Mouse (Mus musculus) spleen, embryonic (tissue): ENCODE data around the gene A930018P22Rik.

Experiments
- CTCF ChIA-PET: fragments of 350-600 bp; sonication (Branson Sonifier 250); formaldehyde crosslinking; loops from one replicate; lab custom pipeline; 2022; lab: Charles Lee

The A930018P22Rik gene

DNA sequence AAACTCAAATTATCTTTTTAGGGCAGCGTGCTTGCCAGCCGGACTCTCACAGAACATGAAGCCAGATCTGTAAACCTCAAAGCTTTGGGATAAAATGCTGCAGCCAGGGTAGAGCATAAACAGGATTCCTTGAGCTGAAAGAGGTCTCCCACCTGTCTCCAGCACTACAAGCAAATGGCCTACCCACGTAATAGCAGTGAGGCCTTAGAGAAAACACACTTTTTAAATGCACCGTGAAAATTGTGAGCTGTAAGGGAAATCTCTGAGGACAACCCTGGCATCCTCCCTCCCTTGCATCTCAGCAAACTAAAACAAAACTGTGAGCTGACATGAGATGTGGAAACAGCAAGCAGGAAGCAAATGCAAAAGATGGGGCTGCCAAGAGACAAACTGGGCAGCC lies 35.3 kb downstream of the A930018P22Rik start:
- CTCF ChIA-PET: no interaction called here

GRCm38 (mm10) chr2:104163418-104163817 lies 40.8 kb downstream of the A930018P22Rik start:
- CTCF ChIA-PET: no interaction called here

- CTCF ChIA-PET: no interaction called here
Observed at GRCm38 (mm10) chr2:104163978-104164487, 41.5 kb downstream of the A930018P22Rik start.

DNA sequence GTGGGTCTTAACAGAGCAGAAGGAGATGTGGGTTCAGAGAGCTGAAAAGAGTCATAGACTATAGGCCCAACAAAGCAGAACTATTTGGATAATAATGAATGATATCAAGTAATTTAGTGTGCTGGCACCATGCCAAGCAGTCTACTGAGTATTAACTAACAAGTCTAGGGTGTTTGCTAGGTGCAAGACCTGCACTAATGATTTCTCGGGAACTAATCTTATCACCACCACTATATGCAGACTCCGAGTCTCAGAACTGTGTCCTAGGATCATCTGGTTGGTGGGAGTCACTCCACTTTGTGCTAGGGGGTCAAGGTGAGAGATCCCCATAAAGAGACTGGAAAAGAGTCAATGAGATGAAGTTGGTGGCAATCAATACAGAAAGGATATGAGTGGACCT lies 43.1 kb downstream of the A930018P22Rik start:
- CTCF ChIA-PET: no interaction called here

GRCm38 (mm10) chr2:104167765-104168164 lies 45.2 kb downstream of the A930018P22Rik start:
- CTCF ChIA-PET: no interaction called here

DNA sequence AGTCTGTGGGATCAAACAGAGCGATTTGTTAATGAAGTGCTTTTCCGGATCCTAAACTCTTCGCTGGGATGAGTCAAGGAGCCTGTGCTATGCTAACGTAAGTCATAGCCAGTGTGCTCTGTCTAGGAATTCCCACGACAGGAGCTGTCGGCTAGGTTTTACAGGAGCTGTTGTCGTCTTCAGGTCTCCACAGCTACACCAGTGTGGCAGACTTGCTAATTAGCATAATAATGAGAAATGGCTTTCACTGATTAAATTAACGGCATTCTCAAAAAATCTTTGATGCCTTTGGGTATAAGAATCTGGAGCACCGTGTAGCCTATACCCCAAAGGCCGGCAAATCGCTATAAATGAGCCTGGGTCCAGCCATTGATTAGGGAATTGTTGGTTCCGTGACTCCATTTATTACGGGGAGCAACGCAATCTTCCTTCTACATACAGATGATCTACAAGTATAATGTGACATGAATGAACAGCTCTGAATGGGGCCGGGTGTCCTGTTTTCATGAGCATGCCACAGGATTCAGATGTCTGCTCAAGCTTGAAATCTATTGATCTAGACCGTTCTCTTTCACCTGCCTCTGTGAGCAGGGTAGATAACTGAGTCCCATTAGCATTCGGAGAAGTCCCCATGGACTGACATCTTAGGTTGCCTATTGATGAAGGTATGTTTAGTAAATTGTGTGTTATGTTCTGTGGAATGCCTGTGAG lies 45.8 kb downstream of the A930018P22Rik start:
- CTCF ChIA-PET: no interaction called here

DNA sequence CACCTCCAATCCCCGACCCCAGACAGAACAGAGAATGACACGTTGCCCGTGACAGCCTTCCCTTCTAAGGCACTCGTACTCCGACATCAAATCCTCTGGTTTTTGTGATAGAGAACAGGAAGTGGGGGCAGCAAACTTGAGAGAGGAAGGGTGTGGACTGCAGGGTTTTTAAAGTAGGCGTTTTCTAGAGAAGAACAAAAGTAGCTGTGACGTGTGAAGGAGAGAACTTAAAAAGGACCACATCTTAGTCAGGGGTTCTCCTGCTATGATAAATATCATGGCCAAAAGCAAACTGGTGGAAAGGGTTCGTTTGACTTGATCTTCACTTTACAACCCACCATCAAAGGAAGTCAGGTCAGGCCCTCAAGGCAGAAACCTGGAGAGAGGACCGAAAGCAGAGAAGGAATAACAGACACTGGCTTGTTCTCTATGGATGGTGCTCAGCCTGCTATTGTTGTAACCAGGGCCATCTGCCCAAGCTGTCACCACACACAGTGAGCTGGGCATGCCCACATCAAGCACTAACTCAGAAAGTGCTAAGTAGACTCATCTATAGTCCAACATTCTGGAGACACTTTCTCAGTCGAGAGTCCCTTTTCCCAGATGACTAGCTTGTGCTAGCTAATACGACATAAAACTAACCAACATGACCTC lies 50.3 kb downstream of the A930018P22Rik start:
- CTCF ChIA-PET: no interaction called here

DNA sequence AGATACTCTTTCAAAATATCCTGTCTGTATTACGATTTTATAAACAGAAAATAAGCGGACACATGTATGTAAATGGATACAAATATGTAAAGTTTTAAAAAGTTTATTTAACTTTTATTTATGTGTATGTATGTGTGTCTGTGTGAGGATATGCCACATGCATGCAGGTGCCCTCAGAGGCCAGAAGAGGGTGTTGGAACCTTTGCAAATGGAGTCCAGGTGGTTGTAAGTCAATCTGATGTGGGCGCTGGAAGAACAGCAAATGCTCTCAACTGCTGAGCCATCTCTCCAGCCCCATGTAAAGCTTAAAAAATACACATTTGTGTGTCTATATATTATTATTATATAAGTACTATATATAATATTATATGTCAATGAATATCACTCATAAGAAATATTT lies 50.9 kb downstream of the A930018P22Rik start:
- CTCF ChIA-PET: no interaction called here
